Mouse (Mus musculus): ENCODE results near the gene Slc9a9. TPM values are rescaled to one million over a fixed set of nuclear protein-coding genes. Genes with fewer than 3 reads are reported as not detected.

Slc9a9 gene
- polyA plus RNA-seq, 1 experiment: 127 TPM

- TF ChIP-seq POLR2A (IDR thresholded peaks at IDR 0.05; ENCODE audit: borderline replicate concordance, low read depth, low read length) (no peak), CTCF (IDR thresholded peaks at IDR 0.05; ENCODE audit: low read depth, low read length) (no peak)
These were observed 226.2 kb downstream of the Slc9a9 start for GRCm38 (mm10) chr9:94895882-94896281.

DNA sequence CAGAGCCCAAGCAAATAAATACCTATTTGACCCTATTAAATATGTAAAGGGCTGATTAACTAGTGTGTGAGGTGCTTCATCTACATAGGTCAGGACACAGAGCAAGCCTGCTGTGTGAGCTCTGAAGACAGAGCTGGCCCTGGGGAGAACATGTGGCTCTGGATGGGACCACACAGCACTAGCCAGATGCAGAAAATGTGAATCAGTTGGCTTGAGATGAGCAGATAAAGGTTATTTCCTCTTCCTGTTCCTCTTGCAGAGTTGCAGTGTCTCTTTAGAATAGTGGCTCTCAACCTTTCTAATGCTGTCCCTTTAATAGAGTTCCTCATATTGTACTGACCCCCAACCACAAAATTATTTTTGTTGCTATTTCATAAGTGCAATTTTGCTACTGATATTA, 234.5 kb downstream of the Slc9a9 start:
- H3K4me1 ChIP-seq (ENCODE audit: control insufficient read depth, insufficient read depth, low read length): no peaks in the 10 kb centered on the region
- TF ChIP-seq CTCF (IDR thresholded peaks at IDR 0.05; ENCODE audit: low read depth, low read length) (no peak), POLR2A (IDR thresholded peaks at IDR 0.05; ENCODE audit: borderline replicate concordance, low read depth, low read length) (no peak)
- no peak overlapping the region for H3K4me3 ChIP-seq (ENCODE audit: insufficient read depth, low read length)
- no peak overlapping the region for H3K27ac ChIP-seq (ENCODE audit: insufficient read depth, low read depth, low read length)

More at GRCm38 (mm10) chr9:94895882-94896281, 226.2 kb downstream of the Slc9a9 start:
- Histone ChIP-seq H3K4me3 (ENCODE audit: insufficient read depth, low read length) (no peak overlapping the region), H3K27ac (ENCODE audit: insufficient read depth, low read depth, low read length) (no peak overlapping the region), H3K4me1 (ENCODE audit: control insufficient read depth, insufficient read depth, low read length) (no peaks in the 10 kb centered on the region)

DNA sequence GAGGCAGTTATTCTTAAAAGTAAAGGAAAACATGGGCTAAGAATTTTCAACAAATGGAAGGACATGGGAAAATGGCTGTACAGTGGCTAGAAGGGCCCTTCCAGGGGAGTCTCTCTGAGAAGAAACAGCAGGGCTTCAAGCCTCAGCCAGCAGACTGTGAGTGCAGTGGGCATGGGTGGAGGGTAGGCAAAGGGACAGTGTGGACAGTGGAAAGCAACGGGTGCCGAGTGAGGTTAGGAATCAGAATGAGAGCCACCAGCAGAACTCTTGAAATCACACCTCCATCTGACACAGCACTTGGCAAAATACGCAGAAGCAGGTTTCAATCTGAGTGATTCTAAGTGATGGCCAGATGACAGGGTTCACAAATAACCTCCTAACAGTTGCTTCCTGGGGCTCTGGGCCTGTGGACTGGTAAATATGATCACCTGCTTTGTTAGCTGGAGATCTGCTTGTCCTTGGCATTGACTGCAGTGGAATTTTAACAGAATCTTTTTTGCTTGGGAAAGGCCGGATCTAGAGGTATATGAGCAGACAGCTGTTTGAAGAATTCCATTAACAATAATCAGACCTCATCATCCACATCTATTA, 237.4 kb downstream of the Slc9a9 start:
- no peaks in the 10 kb centered on the region for H3K4me1 ChIP-seq (ENCODE audit: control insufficient read depth, insufficient read depth, low read length)
- H3K27ac ChIP-seq (ENCODE audit: insufficient read depth, low read depth, low read length): no peak overlapping the region
- no peak overlapping the region for H3K4me3 ChIP-seq (ENCODE audit: insufficient read depth, low read length)
- TF ChIP-seq POLR2A (IDR thresholded peaks at IDR 0.05; ENCODE audit: borderline replicate concordance, low read depth, low read length) (no peak), CTCF (IDR thresholded peaks at IDR 0.05; ENCODE audit: low read depth, low read length) (no peak)

GRCm38 (mm10) chr9:94912071-94912470, 242.4 kb downstream of the Slc9a9 start:
- H3K4me1 ChIP-seq (ENCODE audit: control insufficient read depth, insufficient read depth, low read length): no peaks in the 10 kb centered on the region
- no peak for TF ChIP-seq POLR2A (IDR thresholded peaks at IDR 0.05; ENCODE audit: borderline replicate concordance, low read depth, low read length)
- no peak overlapping the region for H3K4me3 ChIP-seq (ENCODE audit: insufficient read depth, low read length)
- no peak overlapping the region for H3K27ac ChIP-seq (ENCODE audit: insufficient read depth, low read depth, low read length)

DNA sequence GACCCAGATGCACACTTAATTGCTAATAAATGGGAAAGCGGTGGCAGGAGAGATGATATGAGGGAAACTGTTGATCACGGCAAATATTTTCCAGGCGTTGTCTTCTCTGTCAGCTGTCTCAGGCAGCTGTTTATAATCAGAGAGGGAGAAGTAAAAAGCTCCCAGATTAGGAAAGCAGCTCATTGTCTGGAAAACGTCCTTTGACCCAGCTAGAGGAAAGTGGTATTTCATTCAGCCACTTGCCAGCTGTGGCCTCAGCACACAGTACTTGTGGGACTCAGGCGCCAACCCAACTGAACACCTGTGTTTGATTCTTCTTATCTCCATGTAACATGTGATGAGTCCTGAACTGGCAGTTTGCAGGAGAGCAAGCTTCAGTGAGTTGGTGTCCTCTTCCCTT, 252.4 kb downstream of the Slc9a9 start:
- no peak overlapping the region for H3K4me3 ChIP-seq (ENCODE audit: insufficient read depth, low read length)
- no peak overlapping the region for H3K27ac ChIP-seq (ENCODE audit: insufficient read depth, low read depth, low read length)
- H3K4me1 ChIP-seq (ENCODE audit: control insufficient read depth, insufficient read depth, low read length): no peaks in the 10 kb centered on the region
- TF ChIP-seq POLR2A (IDR thresholded peaks at IDR 0.05; ENCODE audit: borderline replicate concordance, low read depth, low read length) (no peak), CTCF (IDR thresholded peaks at IDR 0.05; ENCODE audit: low read depth, low read length) (no peak)

- no peaks in the 10 kb centered on the region for H3K4me1 ChIP-seq (ENCODE audit: control insufficient read depth, insufficient read depth, low read length)
- H3K4me3 ChIP-seq (ENCODE audit: insufficient read depth, low read length): no peak overlapping the region
- no peak overlapping the region for H3K27ac ChIP-seq (ENCODE audit: insufficient read depth, low read depth, low read length)
- TF ChIP-seq CTCF (IDR thresholded peaks at IDR 0.05; ENCODE audit: low read depth, low read length): no peak
- TF ChIP-seq POLR2A (IDR thresholded peaks at IDR 0.05; ENCODE audit: borderline replicate concordance, low read depth, low read length): no peak
These were observed 256.1 kb downstream of the Slc9a9 start for GRCm38 (mm10) chr9:94925845-94926244.

DNA sequence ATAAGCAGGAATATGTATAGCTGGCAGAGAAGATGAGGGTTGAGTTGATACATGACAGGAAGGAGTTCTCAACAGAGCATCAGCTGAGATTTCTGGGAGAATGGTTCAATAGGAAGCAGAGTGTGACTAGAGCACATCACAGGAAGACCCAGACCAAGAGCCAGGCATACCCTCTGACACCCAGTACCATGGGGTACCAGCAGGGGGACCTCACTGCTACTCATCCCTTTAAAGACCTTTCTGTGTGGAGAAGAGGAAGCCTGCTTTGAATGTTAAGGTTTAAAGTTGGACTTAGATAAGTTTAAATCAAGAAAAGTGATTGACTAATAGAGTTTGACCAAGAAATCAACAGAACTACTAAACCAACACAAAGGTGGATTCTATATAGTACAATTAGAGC, 257.4 kb downstream of the Slc9a9 start:
- Histone ChIP-seq H3K4me1 (ENCODE audit: control insufficient read depth, insufficient read depth, low read length) (no peaks in the 10 kb centered on the region), H3K27ac (ENCODE audit: insufficient read depth, low read depth, low read length) (no peak overlapping the region), H3K4me3 (ENCODE audit: insufficient read depth, low read length) (no peak overlapping the region)
- TF ChIP-seq POLR2A (IDR thresholded peaks at IDR 0.05; ENCODE audit: borderline replicate concordance, low read depth, low read length) (no peak), CTCF (IDR thresholded peaks at IDR 0.05; ENCODE audit: low read depth, low read length) (no peak)

DNA sequence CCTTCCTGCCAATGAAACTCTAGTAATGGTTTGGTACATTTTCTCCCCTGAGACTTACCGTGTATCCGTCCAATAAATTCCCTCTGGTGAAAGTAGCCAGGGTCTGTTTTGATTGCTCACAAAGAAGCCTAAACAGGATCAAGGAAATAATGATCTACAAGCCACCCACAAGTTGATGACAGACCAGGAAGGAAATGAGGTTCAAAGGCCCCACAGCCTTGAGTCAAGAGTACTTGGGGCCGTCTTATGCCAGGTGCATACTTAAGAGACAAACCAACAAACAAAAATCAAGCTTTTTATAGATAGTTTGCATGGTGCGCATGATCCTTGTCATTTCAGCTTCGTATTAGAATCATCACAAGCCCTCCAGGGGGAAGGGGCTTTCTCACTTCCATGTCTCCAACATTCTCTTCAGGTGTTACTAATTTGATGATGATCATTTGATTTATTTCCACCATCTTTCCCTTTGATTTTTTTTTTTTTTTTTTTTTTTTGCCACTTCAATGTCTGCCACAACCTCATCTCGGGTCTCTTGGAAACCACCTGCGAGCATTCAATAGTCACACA, 275.9 kb downstream of the Slc9a9 start:
- Histone ChIP-seq H3K4me1 (ENCODE audit: control insufficient read depth, insufficient read depth, low read length) (no peaks in the 10 kb centered on the region), H3K4me3 (ENCODE audit: insufficient read depth, low read length) (no peak overlapping the region), H3K27ac (ENCODE audit: insufficient read depth, low read depth, low read length) (no peak overlapping the region)
- TF ChIP-seq POLR2A (IDR thresholded peaks at IDR 0.05; ENCODE audit: borderline replicate concordance, low read depth, low read length): no peak
- no peak for TF ChIP-seq CTCF (IDR thresholded peaks at IDR 0.05; ENCODE audit: low read depth, low read length)

DNA sequence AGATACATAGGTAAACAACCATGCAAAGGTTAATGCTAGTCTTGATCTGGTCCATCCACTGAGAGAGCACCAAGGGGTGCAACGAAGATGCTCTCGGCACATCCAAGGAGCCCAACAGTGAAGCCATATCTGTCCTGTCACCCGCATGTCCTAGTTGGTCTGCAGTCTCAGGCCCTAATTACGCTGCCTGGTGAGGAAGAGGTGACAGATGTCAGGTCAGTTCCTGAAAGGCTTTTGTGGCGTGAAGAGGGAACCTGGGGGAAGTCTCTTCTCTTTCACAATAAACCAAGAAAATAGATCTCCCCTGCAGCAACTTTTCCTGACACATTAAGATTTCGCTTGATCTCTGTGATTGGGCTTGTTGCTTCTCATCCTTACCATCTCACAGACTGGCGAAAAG, 277.5 kb downstream of the Slc9a9 start:
- no peak overlapping the region for H3K4me3 ChIP-seq (ENCODE audit: insufficient read depth, low read length)
- no peak for TF ChIP-seq POLR2A (IDR thresholded peaks at IDR 0.05; ENCODE audit: borderline replicate concordance, low read depth, low read length)
- no peak for TF ChIP-seq CTCF (IDR thresholded peaks at IDR 0.05; ENCODE audit: low read depth, low read length)
- H3K27ac ChIP-seq (ENCODE audit: insufficient read depth, low read depth, low read length): no peak overlapping the region
- H3K4me1 ChIP-seq (ENCODE audit: control insufficient read depth, insufficient read depth, low read length): no peaks in the 10 kb centered on the region

- Histone ChIP-seq H3K4me3 (ENCODE audit: insufficient read depth, low read length) (no peak overlapping the region), H3K27ac (ENCODE audit: insufficient read depth, low read depth, low read length) (no peak overlapping the region), H3K4me1 (ENCODE audit: control insufficient read depth, insufficient read depth, low read length) (no peaks in the 10 kb centered on the region)
- TF ChIP-seq CTCF (IDR thresholded peaks at IDR 0.05; ENCODE audit: low read depth, low read length) (no peak), POLR2A (IDR thresholded peaks at IDR 0.05; ENCODE audit: borderline replicate concordance, low read depth, low read length) (no peak)
These were observed 281.0 kb downstream of the Slc9a9 start for GRCm38 (mm10) chr9:94950676-94951075.
